Mouse (Mus musculus): ENCODE data around the gene Armc9. TPM values are rescaled to one million over a fixed set of nuclear protein-coding genes. Genes with fewer than 3 reads are reported as not detected.

Gene Armc9
- polyA plus RNA-seq, 1 experiment from 2014 or later = 10.6 TPM

DNA sequence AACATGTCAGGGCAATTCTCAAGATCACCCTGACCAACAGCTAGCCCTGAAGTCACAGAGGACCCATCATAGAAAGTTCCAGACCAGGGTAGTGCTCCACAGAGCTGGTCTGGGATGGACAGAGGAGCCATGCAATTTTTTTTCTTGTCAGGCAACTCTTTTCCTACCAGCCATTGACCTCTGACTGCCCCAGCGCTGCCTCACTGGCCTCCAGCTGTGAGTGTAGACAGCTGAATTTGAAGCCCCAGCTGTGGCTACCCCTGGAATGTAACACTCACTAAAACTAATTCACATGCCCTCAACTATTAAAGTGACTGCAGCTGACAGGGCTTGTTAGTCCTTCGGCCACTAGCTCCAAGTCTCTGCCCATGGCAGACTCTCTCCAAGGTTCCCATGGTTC is 145.5 kb downstream of the Armc9 start:
- Histone ChIP-seq H3K4me3 (ENCODE audit: low read depth, low read length) (no peak overlapping the region), H3K4me1 (replicated peaks; ENCODE audit: control insufficient read depth, insufficient read depth, low read length) (no peaks in the 10 kb centered on the region), H3K27ac (ENCODE audit: low read depth, low read length) (no peak overlapping the region), H3K27me3 (replicated peaks; ENCODE audit: control insufficient read depth, insufficient read depth, low read length) (peaks cover 15% of the 10 kb centered on the region; the same call in 1 of the 2 replicates), H3K36me3 (ENCODE audit: control insufficient read depth, insufficient read depth) (no peaks in the 10 kb centered on the region), H3K4me2 (replicated peaks; ENCODE audit: low read depth) (no peak overlapping the region), H3K9me3 (ENCODE audit: control insufficient read depth) (no peaks in the 10 kb centered on the region), H3K9ac (ENCODE audit: low read depth, low read length) (no peak overlapping the region)
- ATAC-seq = no peak
- 77% methylated on average over 2 of the region's 2 CpGs for WGBS
- TF ChIP-seq CTCF (IDR thresholded peaks at IDR 0.05; ENCODE audit: low read depth) = no peak

DNA sequence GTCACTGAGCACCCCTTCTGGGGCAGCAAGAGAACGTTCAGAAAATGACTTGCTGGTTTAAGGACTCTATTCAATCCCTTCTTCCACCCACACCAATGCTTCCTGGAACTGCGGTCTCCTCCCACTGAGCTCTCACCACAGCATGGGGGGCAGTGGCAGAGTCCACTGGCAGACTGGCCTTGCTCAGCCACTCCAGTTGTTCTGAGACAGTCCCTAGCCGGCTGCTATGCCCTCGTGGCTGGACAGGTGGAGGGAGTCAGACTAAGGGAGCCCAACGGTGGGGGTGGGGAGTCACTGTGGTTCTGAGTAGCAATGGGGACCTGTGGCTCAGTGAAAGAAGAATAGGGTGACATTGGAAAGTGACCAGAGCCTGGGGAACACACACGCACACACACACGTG is 146.2 kb downstream of the Armc9 start:
- no peak for ATAC-seq
- H3K9me3 ChIP-seq (ENCODE audit: control insufficient read depth) = no peaks in the 10 kb centered on the region
- H3K4me2 ChIP-seq (replicated peaks; ENCODE audit: low read depth) = no peak overlapping the region
- no peaks in the 10 kb centered on the region for H3K36me3 ChIP-seq (ENCODE audit: control insufficient read depth, insufficient read depth)
- H3K4me3 ChIP-seq (ENCODE audit: low read depth, low read length) = no peak overlapping the region
- H3K4me1 ChIP-seq (replicated peaks; ENCODE audit: control insufficient read depth, insufficient read depth, low read length) = no peaks in the 10 kb centered on the region
- H3K27ac ChIP-seq (ENCODE audit: low read depth, low read length) = no peak overlapping the region
- TF ChIP-seq CTCF (IDR thresholded peaks at IDR 0.05; ENCODE audit: low read depth) = no peak
- H3K9ac ChIP-seq (ENCODE audit: low read depth, low read length) = no peak overlapping the region
- H3K27me3 ChIP-seq (replicated peaks; ENCODE audit: control insufficient read depth, insufficient read depth, low read length) = peaks cover 16% of the 10 kb centered on the region; the same call in 1 of the 2 replicates
- 55% methylated on average over 7 of the region's 7 CpGs for WGBS

DNA sequence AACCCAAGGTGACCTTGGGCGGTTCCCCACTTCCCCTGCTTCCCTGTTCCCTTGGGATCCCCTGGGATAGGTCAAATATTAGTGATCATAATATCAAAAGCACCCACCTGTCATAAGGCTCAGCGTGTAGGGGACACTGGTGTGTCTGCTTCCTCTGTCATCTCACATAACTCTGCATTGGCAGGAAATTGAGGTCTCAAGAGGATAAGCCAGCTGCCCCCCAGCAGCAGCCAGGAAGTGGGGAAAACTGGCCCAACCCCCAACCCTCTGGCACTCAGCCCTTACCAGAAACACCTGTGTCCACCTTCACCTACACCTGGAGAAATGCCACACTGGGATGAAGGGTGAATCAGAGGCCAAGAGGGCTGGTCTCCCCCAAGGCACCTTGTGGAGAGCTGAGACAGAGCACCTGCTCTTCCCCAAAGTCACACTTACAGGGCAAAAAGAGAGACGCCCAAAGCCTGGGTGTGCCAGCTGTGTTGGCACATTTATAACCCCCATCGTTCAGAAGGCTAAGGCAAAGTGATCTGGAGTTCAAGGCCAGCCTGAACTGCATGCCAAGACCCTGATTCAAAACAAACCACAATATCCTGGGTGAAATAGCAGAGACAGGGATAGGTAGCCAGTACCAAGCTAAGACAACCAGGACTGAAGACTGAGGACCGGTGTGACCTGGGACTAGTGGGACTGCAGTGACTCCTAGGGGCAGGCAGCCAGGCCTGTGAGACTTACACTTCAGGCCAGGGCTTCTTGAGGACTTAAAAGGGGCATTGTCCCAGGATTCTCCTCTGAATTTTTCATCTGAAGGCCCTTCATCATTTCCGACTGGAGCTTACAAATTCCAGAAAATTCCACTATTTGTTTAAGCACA is 146.9 kb downstream of the Armc9 start:
- H3K9me3 ChIP-seq (ENCODE audit: control insufficient read depth) = no peaks in the 10 kb centered on the region
- peaks cover 16% of the 10 kb centered on the region; the same call in 1 of the 2 replicates for H3K27me3 ChIP-seq (replicated peaks; ENCODE audit: control insufficient read depth, insufficient read depth, low read length)
- no peak overlapping the region for H3K4me3 ChIP-seq (ENCODE audit: low read depth, low read length)
- no peak overlapping the region for H3K27ac ChIP-seq (ENCODE audit: low read depth, low read length)
- TF ChIP-seq CTCF (IDR thresholded peaks at IDR 0.05; ENCODE audit: low read depth) = peak; percentile 73
- WGBS = 46% methylated on average over 6 of the region's 6 CpGs
- H3K36me3 ChIP-seq (ENCODE audit: control insufficient read depth, insufficient read depth) = no peaks in the 10 kb centered on the region
- no peak overlapping the region for H3K4me2 ChIP-seq (replicated peaks; ENCODE audit: low read depth)
- no peaks in the 10 kb centered on the region for H3K4me1 ChIP-seq (replicated peaks; ENCODE audit: control insufficient read depth, insufficient read depth, low read length)
- no peak overlapping the region for H3K9ac ChIP-seq (ENCODE audit: low read depth, low read length)
- ATAC-seq = no peak

DNA sequence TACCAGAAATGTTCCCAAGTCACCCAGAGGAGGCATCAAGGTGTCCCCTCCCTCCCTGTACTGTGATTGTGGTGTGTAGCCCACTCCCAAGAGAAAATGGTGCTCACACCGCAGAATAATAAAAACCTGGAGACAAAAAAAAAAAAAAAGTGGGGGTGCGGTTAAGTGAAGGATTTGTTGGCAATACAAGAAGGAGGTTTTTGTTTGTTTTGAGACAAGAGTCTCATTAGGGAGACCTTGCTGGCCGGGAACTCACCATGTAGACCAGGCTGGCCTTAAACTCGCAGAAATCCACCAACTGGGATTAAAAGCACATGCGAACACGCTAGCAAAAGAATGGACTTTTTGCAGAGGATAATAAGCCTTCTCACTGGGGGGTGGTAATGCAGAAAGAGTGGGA is 148.0 kb downstream of the Armc9 start, which contains the start of gene B3gnt7:
TSS of gene B3gnt7 (plus strand) at position 301 of the 400 bp plus-strand sequence.
- peak within 1 kb of the TSS; percentile 54 for H3K4me3 ChIP-seq (ENCODE audit: low read depth, low read length)
- H3K9me3 ChIP-seq (ENCODE audit: control insufficient read depth) = no peaks in the 10 kb centered on the region
- WGBS = 48% methylated on average over 6 of the region's 6 CpGs
- H3K27ac ChIP-seq (ENCODE audit: low read depth, low read length) = no peak within 1 kb of the TSS
- H3K4me1 ChIP-seq (replicated peaks; ENCODE audit: control insufficient read depth, insufficient read depth, low read length) = no peaks in the 10 kb centered on the region
- peaks cover 16% of the 10 kb centered on the region; the same call in 1 of the 2 replicates for H3K27me3 ChIP-seq (replicated peaks; ENCODE audit: control insufficient read depth, insufficient read depth, low read length)
- no peaks in the 10 kb centered on the region for H3K36me3 ChIP-seq (ENCODE audit: control insufficient read depth, insufficient read depth)
- peak within 1 kb of the TSS; percentile 91 for H3K4me2 ChIP-seq (replicated peaks; ENCODE audit: low read depth)
- H3K9ac ChIP-seq (ENCODE audit: low read depth, low read length) = peak within 1 kb of the TSS; percentile 45
- no peak for TF ChIP-seq CTCF (IDR thresholded peaks at IDR 0.05; ENCODE audit: low read depth)
- no peak for ATAC-seq

DNA sequence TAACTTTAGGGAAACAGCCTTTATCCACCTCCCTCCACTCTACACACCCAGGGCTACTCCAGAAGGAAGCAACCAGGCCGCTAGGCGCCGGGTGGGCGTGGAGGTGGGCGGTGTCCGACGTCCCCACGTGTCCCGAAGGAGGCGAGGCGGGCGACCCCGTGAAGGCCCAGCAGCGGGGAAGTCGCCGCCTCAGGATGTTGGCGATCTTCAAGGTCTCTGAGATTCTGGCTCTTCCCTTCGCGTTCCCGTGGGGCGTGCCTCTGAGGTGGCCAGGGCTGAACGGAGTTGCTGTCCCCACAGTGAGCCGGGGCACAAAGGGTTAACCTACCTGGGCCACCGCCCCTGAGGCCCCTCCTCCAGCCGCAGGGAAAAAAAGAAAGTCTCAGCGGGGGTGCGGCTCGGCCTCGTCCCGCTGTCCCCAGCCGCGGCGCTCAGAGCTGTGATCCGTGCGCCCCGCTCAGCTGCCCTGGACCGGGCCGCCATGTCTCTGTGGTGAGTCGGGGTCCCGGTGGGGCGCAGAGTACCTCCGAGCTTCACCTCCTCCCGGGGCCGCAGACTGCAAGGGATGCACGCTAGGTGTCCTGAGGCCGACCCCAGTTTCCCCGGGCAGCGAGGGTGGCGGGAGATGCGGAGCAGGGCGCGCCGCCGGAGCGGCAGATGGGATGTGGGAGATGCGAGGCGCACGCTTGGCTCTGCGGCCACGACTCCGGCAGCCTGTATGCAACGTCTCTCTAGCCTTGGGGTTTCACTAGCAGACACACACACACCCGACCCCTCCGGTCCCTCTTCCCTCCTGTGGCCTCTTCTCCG is 148.7 kb downstream of the Armc9 start:
- TF ChIP-seq CTCF (IDR thresholded peaks at IDR 0.05; ENCODE audit: low read depth) = peak; percentile 30; the same call in 1 of the 2 replicates
- no peaks in the 10 kb centered on the region for H3K36me3 ChIP-seq (ENCODE audit: control insufficient read depth, insufficient read depth)
- 0% methylated on average over 63 of the region's 65 CpGs for WGBS

DNA sequence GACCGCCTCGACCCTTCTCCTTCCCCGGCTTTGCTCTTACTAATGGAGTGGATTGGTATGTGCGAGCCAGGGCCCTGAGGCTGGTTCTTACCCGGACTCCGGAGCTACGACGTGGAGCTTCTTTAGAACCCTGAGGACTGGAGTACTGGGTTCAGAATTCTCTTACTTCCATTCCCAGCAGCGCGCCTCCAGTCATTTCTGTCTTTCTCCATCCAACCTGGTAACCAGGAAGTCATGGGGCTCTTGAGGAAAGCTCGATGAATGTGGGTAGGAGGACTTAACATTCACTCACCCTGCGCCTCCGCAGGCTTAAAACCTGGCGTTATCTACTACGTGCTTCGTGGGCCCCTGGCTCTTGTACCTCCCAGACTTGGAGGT is 149.3 kb downstream of the Armc9 start:
- no peak overlapping the region for H3K27ac ChIP-seq (ENCODE audit: low read depth, low read length)
- peaks cover 16% of the 10 kb centered on the region; the same call in 1 of the 2 replicates for H3K27me3 ChIP-seq (replicated peaks; ENCODE audit: control insufficient read depth, insufficient read depth, low read length)
- peak overlapping the region; percentile 54 for H3K4me3 ChIP-seq (ENCODE audit: low read depth, low read length)
- no peak for ATAC-seq
- no peak for TF ChIP-seq CTCF (IDR thresholded peaks at IDR 0.05; ENCODE audit: low read depth)
- no peaks in the 10 kb centered on the region for H3K4me1 ChIP-seq (replicated peaks; ENCODE audit: control insufficient read depth, insufficient read depth, low read length)
- peak overlapping the region; percentile 91 for H3K4me2 ChIP-seq (replicated peaks; ENCODE audit: low read depth)
- H3K9me3 ChIP-seq (ENCODE audit: control insufficient read depth) = no peaks in the 10 kb centered on the region
- 6% methylated on average over 14 of the region's 16 CpGs for WGBS
- no peaks in the 10 kb centered on the region for H3K36me3 ChIP-seq (ENCODE audit: control insufficient read depth, insufficient read depth)
- H3K9ac ChIP-seq (ENCODE audit: low read depth, low read length) = no peak overlapping the region

More for the DNA sequence above, 148.7 kb downstream of the Armc9 start:
- Histone ChIP-seq H3K9ac (ENCODE audit: low read depth, low read length) (peak overlapping the region; percentile 45), H3K4me3 (ENCODE audit: low read depth, low read length) (peak overlapping the region; percentile 54), H3K4me2 (replicated peaks; ENCODE audit: low read depth) (peak overlapping the region; percentile 91), H3K27ac (ENCODE audit: low read depth, low read length) (no peak overlapping the region), H3K4me1 (replicated peaks; ENCODE audit: control insufficient read depth, insufficient read depth, low read length) (no peaks in the 10 kb centered on the region), H3K27me3 (replicated peaks; ENCODE audit: control insufficient read depth, insufficient read depth, low read length) (peaks cover 16% of the 10 kb centered on the region; the same call in 1 of the 2 replicates), H3K9me3 (ENCODE audit: control insufficient read depth) (no peaks in the 10 kb centered on the region)
- ATAC-seq = peak; percentile 67
